Mouse (Mus musculus): ENCODE data around the gene Fam13a.

Fam13a gene

DNA sequence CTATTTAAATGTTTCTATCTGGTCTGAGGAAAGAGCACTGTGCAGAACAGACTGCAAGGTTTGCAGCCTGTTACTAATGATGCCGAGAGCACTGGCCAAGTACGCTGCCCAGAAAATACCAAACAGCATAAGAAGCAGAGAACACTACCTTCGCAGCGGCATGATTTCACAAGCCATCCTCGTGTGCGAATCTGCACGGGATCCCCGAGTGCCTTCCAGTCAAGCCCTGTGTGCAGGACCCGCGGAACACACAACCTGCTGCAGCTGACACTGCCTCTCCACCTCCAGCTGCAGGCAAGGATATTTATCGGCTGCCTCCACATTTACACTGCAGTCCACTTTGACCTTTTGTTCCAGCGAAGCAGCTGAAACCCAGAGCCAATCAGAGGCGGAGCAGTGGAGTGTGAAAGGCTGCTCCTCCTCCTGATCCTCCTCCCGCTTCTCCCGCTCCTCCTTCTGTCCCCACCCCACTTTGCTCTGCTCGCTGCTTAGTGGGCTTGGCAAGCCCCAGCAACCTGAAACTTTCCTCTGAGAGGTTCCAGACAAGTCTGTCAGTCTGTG lies at the start of gene Fam13a:
Gene Fam13a, minus strand, starts transcription at position 386 of the 561 bp plus-strand sequence.
- no peak for DNase-seq (ENCODE audit: low spot score)

DNA sequence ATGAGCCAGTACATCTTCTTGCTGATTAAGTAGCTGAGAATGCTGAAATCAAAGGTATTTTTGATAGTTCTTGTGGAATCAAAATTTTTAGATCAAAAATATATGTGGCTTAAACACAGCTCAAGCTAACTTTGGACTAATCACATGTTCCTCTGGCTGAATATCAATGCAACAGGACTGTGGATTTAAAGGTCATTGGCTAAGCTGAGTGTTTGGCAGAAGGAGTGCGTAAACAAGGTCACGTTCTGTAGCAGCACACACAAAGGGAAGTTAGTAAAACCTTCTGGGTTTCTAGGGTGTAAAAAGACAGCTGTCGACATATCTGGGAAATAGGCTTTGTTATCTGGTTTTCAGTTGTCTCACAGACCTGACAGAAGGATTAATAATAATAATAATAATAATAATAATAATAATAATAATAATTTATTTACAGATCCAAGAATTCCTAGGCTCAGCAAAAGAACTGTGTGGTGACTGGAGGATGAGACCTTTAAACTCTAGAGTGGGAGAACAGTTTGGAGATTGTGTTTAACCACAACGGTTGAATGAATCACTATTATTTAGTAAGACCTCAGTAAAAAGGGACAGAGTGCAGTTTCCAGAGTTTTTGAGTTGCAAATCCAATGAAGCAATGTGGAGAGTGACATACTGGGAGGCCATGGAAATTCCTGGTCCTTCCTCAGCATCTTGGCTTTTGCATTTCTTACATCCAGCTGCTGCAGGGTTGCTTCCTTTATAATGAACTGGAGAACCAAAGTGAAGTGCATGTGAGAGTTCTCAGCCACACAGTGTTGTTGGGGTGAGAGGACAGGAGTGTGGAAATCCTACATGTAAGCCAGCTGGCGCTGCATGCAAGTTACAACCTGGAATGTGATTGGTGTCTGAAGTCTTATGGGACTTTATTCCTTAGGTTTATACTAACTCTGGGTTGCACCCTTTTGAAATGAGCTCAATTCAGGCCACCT lies 48.0 kb upstream of the Fam13a start:
- DNase-seq (ENCODE audit: low spot score) = no peak

DNA sequence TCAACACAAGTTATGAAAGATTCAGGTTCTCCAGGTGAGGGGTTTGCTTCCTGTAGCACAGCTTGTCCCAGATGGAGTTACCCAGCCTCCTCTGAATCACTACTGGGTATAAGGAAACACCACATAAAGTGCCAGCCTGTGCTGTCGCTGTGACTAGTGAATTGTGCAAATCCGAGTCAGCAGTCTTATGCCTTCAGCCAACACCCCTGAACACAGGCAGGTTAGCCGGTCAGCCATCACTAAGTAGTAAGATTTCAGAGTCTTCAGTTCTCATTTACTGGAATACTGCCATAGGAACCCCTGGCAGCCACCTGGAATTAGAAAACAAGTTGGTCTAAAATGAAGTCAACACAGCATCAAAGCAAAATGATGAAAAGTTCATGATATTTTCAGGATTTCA lies 47.3 kb upstream of the Fam13a start:
- no peak for DNase-seq (ENCODE audit: low spot score)

DNA sequence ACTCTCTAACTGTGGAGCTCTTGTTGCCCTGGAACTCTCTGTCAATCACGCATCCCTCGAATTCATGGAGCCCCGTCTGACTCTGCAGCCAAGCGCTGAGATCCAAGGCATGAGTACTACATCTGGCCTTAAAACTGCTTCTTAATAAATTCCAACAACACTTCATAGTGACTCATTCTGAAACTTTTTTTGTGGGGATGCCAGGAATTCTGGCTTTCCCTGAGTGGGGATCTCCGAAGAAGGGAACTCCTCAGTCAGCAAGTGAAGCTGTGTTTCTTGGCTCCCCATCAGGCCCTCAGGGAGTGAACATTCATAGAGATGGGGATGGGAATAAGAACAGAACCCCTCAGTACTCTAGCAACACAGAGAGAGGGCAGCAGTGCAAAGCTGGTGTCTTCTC lies 43.8 kb upstream of the Fam13a start:
- DNase-seq (ENCODE audit: low spot score) = no peak

DNA sequence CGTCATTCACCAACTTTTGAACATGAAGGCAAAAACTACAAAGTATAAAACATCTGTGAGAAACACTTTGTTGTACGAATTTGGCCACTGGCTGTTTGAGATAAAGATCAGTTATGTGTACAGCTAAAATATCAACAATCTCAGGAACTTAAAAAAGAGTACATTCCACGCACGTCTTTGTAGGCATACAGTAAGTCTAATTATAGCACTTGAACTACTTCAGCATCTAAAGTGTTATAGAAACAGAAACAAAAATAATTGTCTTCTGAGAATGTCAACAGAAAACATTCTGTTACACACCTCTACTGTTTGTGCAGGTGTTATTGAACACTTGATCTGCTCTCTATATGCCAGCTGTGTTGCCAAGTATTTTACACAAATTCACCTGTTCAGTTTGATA lies 40.1 kb upstream of the Fam13a start:
- DNase-seq (ENCODE audit: low spot score) = no peak

DNA sequence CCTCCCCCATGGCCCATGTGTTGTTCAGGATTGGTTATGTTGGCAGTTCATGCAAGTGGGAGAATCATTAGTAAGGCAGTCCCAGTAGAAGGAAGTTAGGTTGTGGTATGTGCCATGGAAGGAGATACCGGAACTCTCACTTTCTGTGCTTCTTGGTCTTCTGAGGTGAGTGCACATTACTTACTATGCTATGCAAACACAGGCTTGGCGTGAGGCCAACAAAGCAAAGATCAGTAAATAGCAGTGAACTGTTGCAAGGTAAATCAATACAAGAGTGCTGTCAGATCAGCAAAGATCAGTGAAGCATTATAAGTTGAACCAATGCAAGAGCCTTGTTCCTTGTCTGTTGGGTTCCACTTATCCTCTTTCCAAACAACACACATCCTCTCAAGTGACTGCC lies 28.9 kb upstream of the Fam13a start:
- no peak for DNase-seq (ENCODE audit: low spot score)

DNA sequence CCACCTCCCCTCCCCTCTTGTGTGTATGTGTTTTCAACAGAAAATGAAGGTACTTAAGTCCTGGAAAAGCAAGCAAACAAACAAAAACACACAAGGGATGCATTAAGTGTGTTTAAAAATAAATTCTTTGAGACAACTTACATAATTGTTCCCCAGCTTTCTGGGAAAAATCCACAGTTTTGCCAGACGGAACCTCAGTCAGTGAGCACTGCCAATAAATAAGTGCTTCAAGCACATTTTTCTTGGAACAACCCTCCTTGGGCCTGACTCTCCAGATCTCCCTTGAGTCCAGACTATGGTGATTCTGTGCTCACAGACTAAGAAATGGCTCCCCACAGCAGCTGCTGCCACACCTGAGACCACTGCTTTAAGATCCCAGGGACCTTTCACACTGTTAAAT lies 15.4 kb upstream of the Fam13a start:
- DNase-seq (ENCODE audit: low spot score) = no peak

DNA sequence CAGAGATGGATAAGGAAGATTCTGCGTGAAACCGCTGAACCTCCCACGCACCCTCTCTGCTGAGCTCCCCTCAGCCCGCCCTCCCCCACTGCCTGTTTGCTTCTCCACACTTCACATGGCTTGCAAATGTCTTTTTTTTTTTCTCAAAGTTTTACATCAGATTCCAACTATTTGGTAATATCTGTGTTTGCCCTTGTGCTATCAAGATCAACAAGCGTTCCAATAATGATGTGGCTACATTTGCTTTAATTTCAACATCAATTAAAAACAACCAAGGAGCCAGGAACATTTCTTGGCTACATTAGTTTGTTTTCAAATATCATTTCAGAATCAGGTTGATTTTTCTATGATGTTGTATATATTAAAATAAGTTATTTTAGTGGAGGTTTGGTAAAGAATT lies 8.4 kb upstream of the Fam13a start:
- no peak for DNase-seq (ENCODE audit: low spot score)

DNA sequence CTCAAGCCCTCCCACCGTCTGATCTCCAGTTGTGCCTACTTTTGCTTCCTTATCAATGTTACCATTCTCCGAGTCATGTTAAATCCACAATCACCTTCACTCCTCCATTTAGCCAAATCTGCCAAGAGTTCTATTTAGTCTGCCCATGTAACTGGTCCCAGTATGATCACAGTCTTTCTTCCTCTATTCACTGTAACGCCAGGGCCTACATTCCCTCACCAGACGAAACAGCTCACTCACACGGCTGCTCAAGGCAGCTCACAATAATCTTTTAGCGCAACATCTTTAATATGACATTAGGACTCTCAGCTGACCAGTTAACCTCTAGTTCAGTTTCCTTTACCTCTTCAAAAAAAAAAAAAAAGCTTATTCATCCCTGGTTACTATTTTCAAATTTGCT lies 7.2 kb upstream of the Fam13a start:
- DNase-seq (ENCODE audit: low spot score) = no peak

DNA sequence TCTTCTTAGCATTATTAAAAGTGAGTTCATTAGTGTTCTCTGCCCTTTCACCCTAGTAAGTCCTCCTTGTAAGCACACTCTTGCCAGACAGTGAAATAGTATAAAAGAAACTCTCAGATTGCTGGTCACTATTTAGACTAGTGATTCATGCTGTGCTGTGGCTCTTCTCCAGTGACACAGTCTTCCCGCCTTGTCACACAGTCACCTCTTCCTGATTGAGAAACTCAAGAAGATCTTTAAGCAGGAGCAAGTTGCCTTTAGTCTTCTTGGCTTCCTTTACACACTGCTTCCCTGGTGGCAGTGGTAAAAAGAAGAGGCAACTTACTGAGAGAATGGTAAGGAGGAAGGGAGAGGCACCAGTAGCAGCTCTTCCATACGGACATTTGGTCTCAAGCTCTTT lies 6.3 kb upstream of the Fam13a start:
- DNase-seq (ENCODE audit: low spot score) = no peak

DNA sequence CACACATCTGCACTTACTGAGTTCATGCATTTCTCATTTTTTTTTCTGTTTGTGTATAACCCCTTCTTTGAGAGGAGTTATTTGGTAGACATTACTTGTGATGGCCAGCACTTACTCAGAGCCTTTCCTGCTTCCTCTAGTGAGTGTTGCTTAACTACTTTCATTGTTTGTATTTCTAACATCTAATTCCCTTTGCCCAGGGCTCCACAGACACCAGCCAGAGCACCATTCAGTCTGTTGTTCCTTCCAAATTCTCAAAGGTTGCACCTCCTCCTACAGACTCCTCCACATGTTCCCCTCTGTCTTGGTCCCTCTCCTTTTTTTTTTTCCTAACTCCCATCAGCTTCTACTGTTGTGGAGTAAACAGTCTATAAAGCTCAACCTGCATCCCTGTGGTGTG lies 5.7 kb upstream of the Fam13a start:
- no peak for DNase-seq (ENCODE audit: low spot score)

DNA sequence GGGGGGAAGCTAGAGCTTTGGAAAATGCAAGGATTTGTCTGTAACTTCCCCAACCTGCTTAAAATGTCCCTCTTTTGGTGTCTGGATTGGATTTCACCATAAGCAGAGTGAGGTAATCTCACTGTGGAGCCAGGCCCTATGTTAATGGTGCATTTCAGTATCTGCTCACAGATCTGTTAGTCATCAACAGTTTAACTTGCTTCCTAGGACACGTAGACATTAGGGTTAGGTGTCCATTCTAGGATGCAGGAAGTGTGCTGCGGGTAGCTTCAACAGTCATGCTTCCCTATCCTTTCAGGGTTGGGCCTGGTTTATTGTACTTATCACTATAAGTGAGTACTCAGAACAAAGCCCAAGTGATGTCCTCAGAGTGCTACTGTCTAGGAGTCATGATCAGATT lies 4.5 kb upstream of the Fam13a start:
- no peak for DNase-seq (ENCODE audit: low spot score)

DNA sequence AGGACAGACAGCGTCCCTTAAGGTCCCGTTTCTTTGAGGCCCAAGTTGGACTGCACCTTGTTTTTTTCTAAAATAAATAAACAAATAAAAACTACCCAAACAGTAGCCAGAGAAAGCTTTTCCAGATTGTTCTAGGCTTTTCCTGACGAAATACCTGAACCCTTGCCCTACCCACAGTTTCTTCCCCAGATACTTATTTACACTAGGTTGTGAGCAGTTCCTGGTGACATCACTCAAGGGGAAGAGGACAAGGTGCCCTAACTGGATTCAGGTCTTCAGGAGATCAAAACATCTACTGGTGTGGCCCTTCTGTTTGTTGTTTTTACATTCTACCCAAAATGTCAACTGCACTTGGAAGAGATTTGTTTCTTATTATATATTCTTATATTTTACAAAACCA lies 457 bp upstream of the Fam13a start:
- DNase-seq (ENCODE audit: low spot score) = no peak

DNA sequence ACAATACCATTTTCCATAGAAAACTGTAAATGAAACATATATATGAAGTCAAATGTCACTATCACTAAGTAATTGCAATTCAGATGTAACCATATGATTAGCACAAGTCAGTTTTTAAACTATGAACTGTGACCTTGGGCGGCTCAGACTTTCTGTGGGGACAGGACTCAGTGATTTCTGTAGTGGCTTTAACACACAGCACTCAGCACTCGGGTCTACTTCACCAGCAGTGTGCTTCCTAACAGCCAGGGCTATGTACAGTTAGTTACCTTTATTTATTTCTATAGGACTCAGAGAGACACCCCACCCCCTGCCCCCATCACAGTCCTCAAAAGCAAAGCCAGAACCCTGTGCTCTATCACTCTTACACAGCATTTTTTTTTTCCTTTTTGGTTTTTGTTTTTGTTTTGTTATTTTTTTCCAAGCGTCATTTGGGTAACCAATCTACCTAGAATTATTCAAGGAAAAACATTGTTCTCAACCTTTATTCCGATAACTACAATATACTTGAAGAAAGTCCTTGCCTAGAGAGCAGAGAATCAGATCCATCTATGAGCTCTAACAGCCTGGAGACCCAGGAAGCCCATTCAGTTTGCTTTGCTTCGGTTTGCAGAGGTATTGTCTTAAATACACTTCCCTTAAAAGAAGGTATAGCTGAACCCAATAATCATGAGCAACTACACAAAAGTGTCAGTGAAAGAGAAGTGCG lies 740 bp downstream of the Fam13a start:
- DNase-seq (ENCODE audit: low spot score) = no peak

DNA sequence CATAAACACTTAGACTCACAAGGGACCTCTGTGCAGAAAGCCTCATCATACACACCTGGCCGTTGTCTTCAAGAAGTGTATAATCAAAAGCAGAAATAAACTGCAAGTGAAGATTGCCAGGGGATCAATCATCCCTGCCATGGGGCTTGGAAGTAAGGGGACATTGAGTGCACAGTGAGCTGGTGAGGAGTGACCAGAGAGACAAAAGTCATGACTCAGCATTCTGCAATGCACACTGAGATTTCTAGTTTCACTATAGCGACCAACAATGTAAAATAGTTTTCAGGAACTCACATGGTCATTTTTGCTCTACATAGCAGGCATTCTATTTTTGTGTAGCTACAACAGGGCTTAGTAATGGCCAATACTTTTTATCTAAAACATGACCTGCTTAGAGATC lies 1.7 kb downstream of the Fam13a start:
- DNase-seq (ENCODE audit: low spot score) = no peak

DNA sequence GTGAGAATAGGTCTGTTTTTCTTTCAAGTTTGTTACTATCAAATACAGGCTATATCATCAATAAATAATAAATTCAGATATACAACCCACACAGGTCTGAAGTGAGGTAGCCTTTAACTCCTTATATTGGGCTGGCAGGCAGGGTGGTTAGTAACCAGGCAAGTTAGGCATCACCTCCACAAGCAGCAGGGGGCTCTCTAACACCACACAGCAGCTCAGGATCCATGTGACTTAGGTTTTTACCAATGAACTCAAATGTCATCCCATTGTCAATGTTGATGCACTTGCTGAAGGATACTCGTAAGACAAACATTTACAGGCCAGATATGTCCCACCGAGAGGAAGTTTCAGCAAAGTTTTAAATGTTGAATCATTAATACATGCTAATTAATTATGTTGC lies 4.0 kb downstream of the Fam13a start:
- DNase-seq (ENCODE audit: low spot score) = no peak

DNA sequence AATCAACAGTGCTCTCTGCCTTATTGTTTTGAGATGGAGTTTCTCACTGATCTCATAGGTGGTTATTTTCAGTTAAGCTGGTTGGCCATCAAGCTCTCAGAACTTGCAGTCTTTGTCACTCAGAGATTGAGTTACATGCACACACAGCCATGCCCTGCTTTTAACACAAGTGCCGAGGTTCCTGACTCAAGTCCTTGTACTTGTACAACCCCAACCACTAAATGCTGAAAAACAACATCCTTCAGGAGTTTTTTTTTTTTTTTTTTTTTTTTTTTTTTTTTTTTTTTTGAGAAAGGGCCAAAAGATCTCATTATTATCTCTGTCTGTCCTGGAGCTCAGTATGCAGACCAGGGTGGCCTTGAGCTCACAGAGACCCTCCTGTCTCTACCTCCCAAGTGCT lies 4.5 kb downstream of the Fam13a start:
- no peak for DNase-seq (ENCODE audit: low spot score)

DNA sequence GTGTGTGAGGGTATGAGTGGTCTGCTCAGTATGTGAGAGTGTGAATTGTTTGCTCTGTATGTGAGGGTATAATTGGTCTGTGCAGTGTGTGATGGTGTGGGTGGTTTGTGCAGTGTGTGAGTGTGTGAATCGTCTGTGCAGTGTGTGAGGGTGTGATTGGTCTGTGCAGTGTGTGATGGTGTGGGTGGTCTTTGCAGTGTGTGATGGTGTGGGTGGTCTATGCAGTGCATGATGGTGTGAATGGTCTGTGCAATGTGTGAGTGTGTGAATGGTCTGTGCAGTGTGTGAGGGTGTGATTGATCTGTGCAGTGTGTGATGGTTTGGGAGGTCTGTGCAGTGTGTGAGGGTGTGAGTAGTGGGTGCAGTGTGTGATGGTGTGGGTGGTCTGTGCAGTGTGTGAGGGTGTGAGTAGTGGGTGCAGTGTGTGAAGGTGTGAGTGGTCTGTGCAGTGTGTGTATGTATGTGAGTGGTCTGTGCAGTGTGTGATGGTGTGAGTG lies 8.0 kb downstream of the Fam13a start:
- no peak for DNase-seq (ENCODE audit: low spot score)

DNA sequence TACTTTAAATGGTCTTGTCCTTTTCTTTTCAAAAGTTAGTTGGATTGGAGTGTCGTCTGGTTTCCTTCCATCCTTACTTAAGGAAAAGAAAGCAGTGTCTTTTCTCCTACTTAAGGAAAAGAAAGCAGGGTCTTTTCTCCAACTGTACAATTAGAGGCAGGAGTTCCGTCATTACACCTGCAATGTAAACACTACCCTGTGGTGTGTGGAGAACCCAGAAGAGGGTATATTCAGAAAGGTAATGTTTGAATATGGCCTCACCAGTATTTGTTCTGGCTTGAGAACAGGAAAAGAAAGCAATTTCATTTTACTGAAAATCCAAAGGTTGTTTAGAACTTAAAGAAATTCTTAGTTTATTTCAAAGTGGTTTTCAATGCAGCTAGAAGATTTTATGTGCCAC lies 9.6 kb downstream of the Fam13a start:
- no peak for DNase-seq (ENCODE audit: low spot score)

DNA sequence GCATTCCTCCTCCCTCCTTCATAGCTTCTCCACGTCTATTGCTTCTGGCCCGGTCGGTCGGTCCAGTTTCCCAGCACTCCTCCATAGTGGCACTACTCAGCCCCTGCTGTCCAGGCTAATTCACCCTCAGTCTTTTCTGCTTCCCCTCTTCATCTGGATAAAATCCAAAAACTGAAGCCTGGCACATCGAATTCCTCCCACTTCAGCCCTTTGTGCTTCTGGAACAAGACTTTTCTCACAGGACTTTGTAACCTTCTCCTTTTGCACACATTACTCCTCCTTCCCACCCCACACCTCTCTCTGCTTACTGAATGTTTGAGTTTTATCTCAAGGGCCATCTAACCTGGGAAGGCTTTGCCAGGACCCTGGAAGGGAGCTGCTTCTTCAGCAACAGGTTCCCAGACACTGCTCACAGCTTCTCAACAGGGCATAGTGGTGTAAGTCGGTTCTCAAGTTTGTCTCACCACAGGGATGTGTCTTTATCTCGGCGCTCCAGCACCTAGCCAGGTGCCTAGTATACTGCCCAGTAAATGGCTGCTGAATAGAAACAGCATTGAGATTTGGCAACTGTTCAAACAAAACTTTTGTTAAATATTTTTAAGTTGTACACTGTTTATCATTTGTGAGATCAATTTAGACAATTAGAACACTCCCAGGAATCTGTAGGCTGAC lies 10.1 kb downstream of the Fam13a start:
- no peak for DNase-seq (ENCODE audit: low spot score)

DNA sequence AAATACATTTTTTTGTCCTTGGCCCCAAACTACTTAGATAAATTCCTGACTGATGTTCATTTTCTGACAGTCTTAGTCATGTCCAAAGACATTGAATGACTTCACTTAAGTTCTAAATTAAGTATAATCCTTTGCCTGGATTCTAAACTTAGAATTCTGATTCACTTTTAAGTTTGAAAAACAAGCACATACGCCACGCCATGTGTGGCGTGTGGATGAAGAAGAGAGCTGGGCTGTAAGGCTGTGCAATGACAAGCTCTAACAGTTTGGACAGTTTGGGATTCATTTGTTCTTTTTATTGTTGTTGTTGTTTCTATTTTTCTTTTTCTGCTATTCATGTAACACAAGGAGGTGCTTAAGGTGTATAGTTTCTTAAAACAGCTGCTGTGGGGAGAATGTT lies 13.6 kb downstream of the Fam13a start:
- DNase-seq (ENCODE audit: low spot score) = no peak

DNA sequence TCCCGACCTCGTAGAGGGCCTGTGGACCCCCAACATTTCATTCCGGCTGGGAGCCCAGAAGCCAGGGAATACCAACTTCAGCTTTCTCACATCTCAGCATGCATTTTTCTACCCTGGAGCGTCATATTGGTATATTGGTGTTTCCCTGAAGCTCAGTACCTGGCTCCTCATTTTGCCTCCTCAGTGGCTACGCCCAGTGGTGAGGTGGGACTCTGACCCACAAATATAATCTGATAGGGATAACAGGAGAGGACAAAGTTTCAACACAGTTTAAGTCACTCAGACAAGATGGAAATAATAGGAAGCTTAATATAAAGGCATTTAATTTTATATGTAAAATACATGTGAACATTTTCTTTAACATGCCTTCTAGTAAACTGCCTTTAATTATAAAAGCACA lies 19.7 kb downstream of the Fam13a start:
- DNase-seq (ENCODE audit: low spot score) = no peak
